In genomic region chr12:107315446-107315845, GRCm38 (mm10) we compare ENCODE assay signal across 21 mouse cellular contexts.
A peak's percentile ranks its signal among the peaks of the same experiment; 100 is the strongest.
DNase-seq lines count a peak whose midpoint lies in the region; ATAC-seq lines count a peak whose summit lies in the region.
"Had no signal": no experiment of that assay in that cellular context is flagged by ENCODE, and none has a peak within 500 bp of the region (broad histone marks: within the 10 kb centered on the region; RNA-seq: fewer than 3 reads in every experiment).

No protein-coding gene starts in this region.

- H3K36me3 ChIP-seq in forebrain, embryonic 14.5 days (ENCODE audit: control insufficient read depth, insufficient read depth, low read length): no peaks in the 10 kb centered on the region
- H3K36me3 ChIP-seq in forebrain, embryonic 11.5 days (ENCODE audit: control insufficient read depth, insufficient read depth, low read length): no peaks in the 10 kb centered on the region
- H3K36me3 ChIP-seq: embryonic facial prominence, embryonic 12.5 days; heart, embryonic 15.5 days; hindbrain, embryonic 10.5 days had no signal

- no peaks in the 10 kb centered on the region for H3K27me3 ChIP-seq in forebrain, embryonic 14.5 days (replicated peaks; ENCODE audit: control insufficient read depth, insufficient read depth, low read length)
- no peaks in the 10 kb centered on the region for H3K27me3 ChIP-seq in forebrain, embryonic 11.5 days (ENCODE audit: control insufficient read depth, insufficient read depth, low read length)
- H3K27me3 ChIP-seq: embryonic facial prominence, embryonic 12.5 days; forebrain, embryonic 13.5 days; heart, embryonic 15.5 days; Patski had no signal

- H3K27ac ChIP-seq in forebrain, embryonic 14.5 days (ENCODE audit: low read depth, low read length): no peak overlapping the region
- H3K27ac ChIP-seq in forebrain, embryonic 11.5 days (ENCODE audit: low read depth, low read length): no peak overlapping the region
- H3K27ac ChIP-seq: embryonic facial prominence, embryonic 12.5 days; forebrain, embryonic 13.5 days; heart, adult 2 months; heart, embryonic 15.5 days; hindbrain, embryonic 10.5 days; hindbrain, embryonic 14.5 days had no signal

- H3K9ac ChIP-seq in forebrain, embryonic 14.5 days (ENCODE audit: low read length): no peak overlapping the region
- H3K9ac ChIP-seq in forebrain, embryonic 11.5 days (ENCODE audit: low read length): no peak overlapping the region
- H3K9ac ChIP-seq: embryonic facial prominence, embryonic 12.5 days; forebrain, embryonic 13.5 days; heart, embryonic 15.5 days; hindbrain, embryonic 14.5 days had no signal

- no peaks in the 10 kb centered on the region for H3K9me3 ChIP-seq in forebrain, embryonic 14.5 days (replicated peaks; ENCODE audit: control insufficient read depth, low read length)
- no peaks in the 10 kb centered on the region for H3K9me3 ChIP-seq in forebrain, embryonic 11.5 days (ENCODE audit: control insufficient read depth, low read length)
- H3K9me3 ChIP-seq: embryonic facial prominence, embryonic 12.5 days; forebrain, embryonic 13.5 days; heart, embryonic 15.5 days; hindbrain, embryonic 10.5 days had no signal

- WGBS in forebrain, embryonic 14.5 days: 89% methylated on average over 4 of the region's 4 CpGs
- 96% methylated on average over 4 of the region's 4 CpGs for WGBS in forebrain, embryonic 11.5 days

- H3K4me3 ChIP-seq in forebrain, embryonic 14.5 days (ENCODE audit: low read depth, low read length): no peak overlapping the region
- no peak overlapping the region for H3K4me3 ChIP-seq in forebrain, embryonic 11.5 days (ENCODE audit: low read depth, low read length)
- H3K4me3 ChIP-seq: embryonic facial prominence, embryonic 12.5 days; forebrain, embryonic 13.5 days; heart, adult 2 months; heart, embryonic 15.5 days; hindbrain, embryonic 10.5 days had no signal

- peak; percentile 34 for DNase-seq in forebrain, embryonic 14.5 days (ENCODE audit: low spot score)
- no peak for DNase-seq in forebrain, embryonic 11.5 days (ENCODE audit: low spot score)
- DNase-seq in left cerebral cortex, postnatal 14 days (ENCODE audit: low spot score in 2 of 2): peak; percentile 13 to 67
- no peak for DNase-seq in left cerebral cortex, adult 18-20 months (ENCODE audit: low spot score in 2 of 2)
- DNase-seq in brain, adult 2 months (ENCODE audit: low read depth, low spot score): peak; percentile 16
- peak; percentile 29 to 47 for DNase-seq in layer of hippocampus, postnatal 10 days (ENCODE audit: low spot score in 2 of 2)
- no peak for DNase-seq in thymus, postnatal 36 days
- no peak for DNase-seq in spleen, postnatal 4 days (ENCODE audit: low spot score in 2 of 2)
- DNase-seq: adrenal gland, postnatal 14 days; cerebellum, adult 8-10 months; cerebellum, postnatal 25 days; heart, adult 2 months; heart, postnatal 14 days had no signal

- H3K4me2 ChIP-seq in forebrain, embryonic 14.5 days (ENCODE audit: low read length): no peak overlapping the region
- H3K4me2 ChIP-seq in forebrain, embryonic 11.5 days (ENCODE audit: low read depth, low read length, severe bottlenecking): no peak overlapping the region
- H3K4me2 ChIP-seq: embryonic facial prominence, embryonic 12.5 days; forebrain, embryonic 13.5 days; heart, embryonic 11.5 days; heart, embryonic 15.5 days; hindbrain, embryonic 14.5 days had no signal

- no peaks in the 10 kb centered on the region for H3K4me1 ChIP-seq in forebrain, embryonic 14.5 days (ENCODE audit: control insufficient read depth, insufficient read depth, low read length)
- H3K4me1 ChIP-seq in forebrain, embryonic 11.5 days (replicated peaks; ENCODE audit: control insufficient read depth, insufficient read depth, low read length): no peaks in the 10 kb centered on the region
- H3K4me1 ChIP-seq: embryonic facial prominence, embryonic 12.5 days; forebrain, embryonic 13.5 days; heart, embryonic 15.5 days had no signal

- ATAC-seq in forebrain, embryonic 14.5 days: no peak
- ATAC-seq in forebrain, embryonic 11.5 days (replicated peaks; ENCODE audit: low FRiP score): no peak
- ATAC-seq: activated CD4-positive, CD25-positive, alpha-beta regulatory T cell, adult 4 months; forebrain, embryonic 13.5 days; Patski had no signal

- intact Hi-C loops in left cerebral cortex, postnatal 14 days (cut with DNase I): no loop called here

Comparison
In these comparisons a context has a peak if more than half of its experiments do, and no peak if none do; other contexts are left out.
1. DNase-seq: peak in forebrain, embryonic 14.5 days (single experiment), left cerebral cortex, postnatal 14 days (2 of 2), brain, adult 2 months (single experiment) and layer of hippocampus, postnatal 10 days (2 of 2); none in forebrain, embryonic 11.5 days (single experiment), left cerebral cortex, adult 18-20 months (0 of 2), thymus, postnatal 36 days (0 of 2) and spleen, postnatal 4 days (0 of 2).